Mouse (Mus musculus) MEL (cell line): ENCODE data around the gene Bcl6. TPM values are rescaled to one million over a fixed set of nuclear protein-coding genes. Genes with fewer than 3 reads are reported as not detected.

Source experiments
- DNase-seq: peaks from one replicate; pipeline ENCODE4 v3.0.0; 2011; ENCODE audit warnings: low read depth, low spot score
- H3K27ac ChIP-seq: 2 replicates; pipeline ENCODE4 v1.5.1; 2012; ENCODE audit warnings: low read depth, mild to moderate bottlenecking, control low read depth, low read length, moderate library complexity; ENCODE audit not compliant: control insufficient read depth
- H3K27me3 ChIP-seq, 2 experiments: fragments of 150-350 bp in 1 of 2; sonication (generic) in 1 of 2; 2 replicates each; pipeline ENCODE4 v1.6.1; 2012; ENCODE audit warnings: low read length in 2 of 2, mild to moderate bottlenecking in 2 of 2, improper control_type of control experiment in 1 of 2, moderate library complexity in 1 of 2; ENCODE audit not compliant: insufficient read depth in 2 of 2, control insufficient read depth in 1 of 2
- H3K36me3 ChIP-seq, 2 experiments: 2 replicates each; pipeline ENCODE4 v1.6.1; 2012 to 2014; ENCODE audit warnings: low read length in 2 of 2, improper control_type of control experiment in 1 of 2, inconsistent platforms in 1 of 2, mild to moderate bottlenecking in 1 of 2; ENCODE audit not compliant: insufficient read depth in 2 of 2, control insufficient read depth in 1 of 2
- H3K4me1 ChIP-seq, 2 experiments: fragments of 150-350 bp in 1 of 2; sonication (generic) in 1 of 2; 2 replicates each; pipeline ENCODE4 v1.6.1; 2012; ENCODE audit warnings: low read length in 2 of 2, improper control_type of control experiment in 1 of 2, mild to moderate bottlenecking in 1 of 2; ENCODE audit not compliant: insufficient read depth in 2 of 2, control insufficient read depth in 1 of 2
- H3K4me3 ChIP-seq, 2 experiments: fragments of 150-350 bp in 1 of 2; sonication (generic) in 1 of 2; 2 replicates each; pipeline ENCODE4 v1.5.1; 2012; ENCODE audit warnings: low read depth in 2 of 2, low read length in 2 of 2, mild to moderate bottlenecking in 2 of 2, moderate library complexity in 2 of 2, control low read depth in 1 of 2, improper control_type of control experiment in 1 of 2; ENCODE audit not compliant: control insufficient read depth in 1 of 2, insufficient read depth in 1 of 2
- H3K79me2 ChIP-seq: 2 replicates; pipeline ENCODE4 v1.6.1; 2012; ENCODE audit warnings: mild to moderate bottlenecking, low read length, moderate library complexity; ENCODE audit not compliant: control insufficient read depth, poor library complexity, insufficient read depth
- H3K9ac ChIP-seq: 2 replicates; pipeline ENCODE4 v1.6.1; 2012; ENCODE audit warnings: low read depth, mild to moderate bottlenecking, control low read depth, low read length, moderate library complexity; ENCODE audit not compliant: control insufficient read depth, poor library complexity, severe bottlenecking
- H3K9me3 ChIP-seq: fragments of 150-350 bp; sonication (generic); replicated peaks from 2 replicates; pipeline ENCODE4 v1.6.1; 2012; ENCODE audit warnings: mild to moderate bottlenecking, low read length, improper control_type of control experiment, moderate library complexity; ENCODE audit not compliant: insufficient read depth
- CHD2 ChIP-seq: IDR thresholded peaks from 2 replicates; pipeline ENCODE4 v1.6.1; 2011; ENCODE audit warnings: low read length, improper control_type of control experiment
- ETS1 ChIP-seq: IDR thresholded peaks from 2 replicates; pipeline ENCODE4 v1.6.1; 2012; ENCODE audit warnings: low read depth, mild to moderate bottlenecking, inconsistent platforms, low read length, improper control_type of control experiment, moderate library complexity
- GABPA ChIP-seq: IDR thresholded peaks from 2 replicates; pipeline ENCODE4 v1.6.1; 2012; ENCODE audit warnings: low read depth, mild to moderate bottlenecking, inconsistent platforms, low read length, improper control_type of control experiment, moderate library complexity
- GATA1 ChIP-seq: IDR thresholded peaks from 2 replicates; pipeline ENCODE4 v1.6.1; 2011; ENCODE audit warnings: low read depth, low read length, improper control_type of control experiment
- HCFC1 ChIP-seq: IDR thresholded peaks from 2 replicates; pipeline ENCODE4 v1.6.1; 2012; ENCODE audit warnings: low read depth, mild to moderate bottlenecking, inconsistent platforms, low read length, improper control_type of control experiment, moderate library complexity
- JUND ChIP-seq: IDR thresholded peaks from 2 replicates; pipeline ENCODE4 v1.6.1; 2011; ENCODE audit warnings: low read depth, mild to moderate bottlenecking, improper control_type of control experiment, low read length
- MAZ ChIP-seq: IDR thresholded peaks from 2 replicates; pipeline ENCODE4 v1.6.1; 2012; ENCODE audit warnings: low read depth, mild to moderate bottlenecking, inconsistent platforms, low read length, improper control_type of control experiment
- MEF2A ChIP-seq: IDR thresholded peaks from 2 replicates; pipeline ENCODE4 v1.6.1; 2014; ENCODE audit warnings: low read depth, mild to moderate bottlenecking, inconsistent platforms, low read length, improper control_type of control experiment; ENCODE audit not compliant: poor library complexity, insufficient replicate concordance, severe bottlenecking; ENCODE audit errors: extremely low read depth
- MXI1 ChIP-seq: IDR thresholded peaks from 2 replicates; pipeline ENCODE4 v1.6.1; 2011; ENCODE audit warnings: mild to moderate bottlenecking, low read depth, low read length, improper control_type of control experiment
- NELFE ChIP-seq: IDR thresholded peaks from 2 replicates; pipeline ENCODE4 v1.6.1; 2011; ENCODE audit warnings: low read depth, low read length, improper control_type of control experiment
- NRF1 ChIP-seq: IDR thresholded peaks from 2 replicates; pipeline ENCODE4 v1.6.1; 2014; ENCODE audit warnings: low read depth, mild to moderate bottlenecking, inconsistent platforms, low read length, improper control_type of control experiment, moderate library complexity; ENCODE audit not compliant: poor library complexity, insufficient read depth, severe bottlenecking
- POLR2AphosphoS2 ChIP-seq: IDR thresholded peaks from 2 replicates; pipeline ENCODE4 v1.6.1; 2011; ENCODE audit warnings: low read length, improper control_type of control experiment
- POLR2AphosphoS5 ChIP-seq: IDR thresholded peaks from 2 replicates; pipeline ENCODE4 v1.6.1; 2012; ENCODE audit warnings: low read depth, borderline replicate concordance, mild to moderate bottlenecking, inconsistent platforms, low read length, moderate library complexity, mixed read lengths
- RAD21 ChIP-seq: IDR thresholded peaks from 2 replicates; pipeline ENCODE4 v1.6.1; 2011; ENCODE audit warnings: mild to moderate bottlenecking, low read depth, low read length, improper control_type of control experiment
- SIN3A ChIP-seq: IDR thresholded peaks from 2 replicates; pipeline ENCODE4 v1.6.1; 2012; ENCODE audit warnings: low read length, improper control_type of control experiment, inconsistent platforms
- SMC3 ChIP-seq: IDR thresholded peaks from 2 replicates; pipeline ENCODE4 v1.6.1; 2011; ENCODE audit warnings: low read depth, low read length, improper control_type of control experiment
- TCF12 ChIP-seq: IDR thresholded peaks from 2 replicates; pipeline ENCODE4 v1.6.1; 2014; ENCODE audit warnings: low read depth, mild to moderate bottlenecking, inconsistent platforms, low read length, improper control_type of control experiment, moderate library complexity
- UBTF ChIP-seq: IDR thresholded peaks from 2 replicates; pipeline ENCODE4 v1.6.1; 2012; ENCODE audit warnings: low read depth, mild to moderate bottlenecking, inconsistent platforms, low read length, improper control_type of control experiment, moderate library complexity, borderline replicate concordance; ENCODE audit not compliant: insufficient read depth
- ZMIZ1 ChIP-seq: IDR thresholded peaks from 2 replicates; pipeline ENCODE4 v1.6.1; 2012; ENCODE audit warnings: low read depth, mild to moderate bottlenecking, inconsistent platforms, low read length, improper control_type of control experiment, moderate library complexity
- polyA plus RNA-seq, 2 experiments: library from polyadenylated mRNA; stranded (reverse) in 1 of 2; unstranded in 1 of 2; fragments of >175 nt in 1 of 2; fragments of >200 nt in 1 of 2; gene quantifications; 2 replicates each; pipeline versions ENCODE4 v1.2.1 to v1.2.4; 2012; ENCODE audit warnings: low replicate concordance in 2 of 2, low read depth in 1 of 2; ENCODE audit not compliant: insufficient read length in 2 of 2, insufficient read depth in 1 of 2, missing spikeins in 1 of 2
- total RNA-seq: library from RNA; depleted of rRNA; stranded (reverse); fragments of 300-350 nt; gene quantifications from 2 replicates; pipeline ENCODE4 v1.2.3, GENCODE M21; 2012

The Bcl6 gene
- total and polyA plus RNA-seq, 3 experiments, result not detected

DNA sequence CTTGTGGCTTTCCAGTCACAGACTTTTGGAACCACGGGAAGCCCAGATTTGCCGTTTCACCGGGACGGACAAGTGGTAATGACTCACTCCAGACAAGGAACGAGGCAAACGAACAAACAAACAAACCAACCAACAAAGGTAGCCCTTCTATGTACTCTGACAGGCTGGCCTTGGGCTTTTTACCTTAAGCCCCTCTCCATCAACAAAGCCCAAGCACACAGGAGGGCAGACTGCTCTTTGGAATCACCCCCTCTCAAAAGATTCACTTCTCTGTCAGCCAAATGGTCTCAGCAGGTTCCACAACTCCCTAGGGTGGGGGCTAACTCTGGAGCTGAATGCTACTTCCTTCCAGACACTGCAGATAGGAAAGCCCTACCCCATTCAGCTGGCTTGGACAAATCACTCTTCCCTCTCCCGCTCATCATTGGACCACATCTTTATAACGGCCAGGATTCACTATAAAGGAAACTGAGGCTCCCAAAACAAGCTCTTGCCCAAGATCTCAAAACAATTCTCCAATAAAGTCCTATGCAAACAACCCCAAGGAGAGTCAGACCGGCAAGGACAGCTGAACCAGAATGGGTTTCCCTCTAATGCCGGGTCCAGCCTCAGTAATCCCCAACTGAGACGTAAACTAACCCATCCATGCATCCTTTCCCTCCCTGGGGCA lies 8.3 kb downstream of the Bcl6 start:
- no peaks in the 10 kb centered on the region for H3K79me2 ChIP-seq
- TF ChIP-seq SIN3A, result no peak
- TF ChIP-seq SMC3, result no peak
- TF ChIP-seq CHD2, result no peak
- no peak for TF ChIP-seq ZMIZ1
- TF ChIP-seq POLR2AphosphoS2, result no peak
- no peak for TF ChIP-seq HCFC1
- no peak for TF ChIP-seq GABPA
- no peak for TF ChIP-seq TCF12
- no peak for TF ChIP-seq NRF1
- no peak for TF ChIP-seq UBTF
- no peak for TF ChIP-seq JUND
- no peak for TF ChIP-seq MXI1
- TF ChIP-seq ETS1, result no peak
- TF ChIP-seq MAZ, result no peak
- TF ChIP-seq MEF2A, result no peak
- no peak for TF ChIP-seq NELFE
- TF ChIP-seq GATA1, result no peak
- TF ChIP-seq, all 39 proteins: peak for 0
- no peak overlapping the region for H3K4me3 ChIP-seq
- H3K27me3 ChIP-seq, result no peaks in the 10 kb centered on the region
- H3K4me1 ChIP-seq, result no peaks in the 10 kb centered on the region
- no peak overlapping the region for H3K27ac ChIP-seq
- no peaks in the 10 kb centered on the region for H3K36me3 ChIP-seq
- no peak for DNase-seq
- no peaks in the 10 kb centered on the region for H3K9me3 ChIP-seq
- no peak overlapping the region for H3K9ac ChIP-seq

DNA sequence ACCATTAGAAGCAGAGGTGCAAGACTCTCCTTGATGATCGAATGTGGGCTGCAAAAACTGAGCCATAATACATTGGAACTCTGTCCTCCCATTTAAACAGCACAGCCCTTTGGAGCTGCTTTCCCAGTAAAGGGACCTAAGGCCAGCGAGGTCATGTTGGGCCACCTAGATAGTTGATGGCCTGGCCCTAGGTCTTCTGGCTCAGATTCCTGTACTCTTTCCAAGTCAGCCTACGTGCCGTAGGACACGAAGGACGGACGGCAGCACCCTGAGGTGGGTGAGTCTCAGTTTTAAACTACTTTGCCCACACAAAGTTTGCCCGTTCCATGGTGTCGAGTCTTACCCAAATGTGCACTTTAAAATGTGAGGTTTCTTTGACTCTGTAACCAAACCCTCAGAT lies 9.2 kb downstream of the Bcl6 start:
- no peak overlapping the region for H3K9ac ChIP-seq
- no peaks in the 10 kb centered on the region for H3K27me3 ChIP-seq
- H3K36me3 ChIP-seq, result no peaks in the 10 kb centered on the region
- TF ChIP-seq POLR2AphosphoS5 (no peak), MEF2A (no peak), NRF1 (no peak), RAD21 (no peak), MAZ (no peak)
- no peaks in the 10 kb centered on the region for H3K79me2 ChIP-seq
- no peaks in the 10 kb centered on the region for H3K9me3 ChIP-seq
- no peak overlapping the region for H3K4me3 ChIP-seq
- H3K4me1 ChIP-seq, result no peaks in the 10 kb centered on the region
- no peak overlapping the region for H3K27ac ChIP-seq
- no peak for DNase-seq
